Comparison of ENCODE assay signal across 9 mouse cellular contexts in genomic region chr17:35914975-35915374, GRCm38 (mm10). TPM values are rescaled to one million over a fixed set of nuclear protein-coding genes. Genes with fewer than 3 reads are reported as not detected.
DNase-seq lines count a peak whose midpoint lies in the region; ATAC-seq and TF ChIP-seq lines count a peak whose summit lies in the region.
"Had no signal": no experiment of that assay in that cellular context is flagged by ENCODE, and none has a peak within 500 bp of the region (broad histone marks: within the 10 kb centered on the region; RNA-seq: fewer than 3 reads in every experiment).

No protein-coding gene starts in this region.

- H3K9ac ChIP-seq in hindbrain, postnatal 0 days (replicated peaks; ENCODE audit: low read length): no peak overlapping the region
- no peak overlapping the region for H3K9ac ChIP-seq in midbrain, embryonic 15.5 days

- TF ChIP-seq POLR2A in kidney, adult 2 months (IDR thresholded peaks at IDR 0.05; ENCODE audit: low read depth, low read length): no peak

- peak overlapping the region; percentile 90; the same call in 1 of the 2 replicates for H3K4me2 ChIP-seq in hindbrain, postnatal 0 days (ENCODE audit: low read depth, low read length)
- H3K4me2 ChIP-seq in midbrain, embryonic 15.5 days: peak overlapping the region; percentile 61; the same call in 1 of the 2 replicates

- 80% methylated on average over 6 of the region's 6 CpGs for WGBS in kidney, adult 2 months
- 82% methylated on average over 6 of the region's 6 CpGs for WGBS in hindbrain, postnatal 0 days
- WGBS in midbrain, embryonic 15.5 days: 88% methylated on average over 6 of the region's 6 CpGs

- no peak for DNase-seq in kidney, adult 2 months
- no peak for DNase-seq in kidney, adult 11 months
- peak; percentile 43 for DNase-seq in MN1 (ENCODE audit: low spot score)
- DNase-seq in hindbrain, postnatal 0 days (ENCODE audit: low spot score): no peak
- no peak for DNase-seq in thymus, postnatal 14 days
- DNase-seq in gastrocnemius, adult 18-20 months (ENCODE audit: low spot score): no peak
- DNase-seq in cerebellum, postnatal 10 days: no peak
- DNase-seq: thymus, postnatal 36 days had no signal

- ATAC-seq in hindbrain, postnatal 0 days: no peak
- ATAC-seq in midbrain, embryonic 15.5 days (replicated peaks): no peak

- no peaks in the 10 kb centered on the region for H3K9me3 ChIP-seq in hindbrain, postnatal 0 days (ENCODE audit: low read length)
- no peaks in the 10 kb centered on the region for H3K9me3 ChIP-seq in midbrain, embryonic 15.5 days

- H3K27me3 ChIP-seq in kidney, adult 2 months (replicated peaks; ENCODE audit: control insufficient read depth, insufficient read depth, low read length): no peaks in the 10 kb centered on the region
- H3K27me3 ChIP-seq in hindbrain, postnatal 0 days (ENCODE audit: insufficient read depth, low read length): no peaks in the 10 kb centered on the region
- H3K27me3 ChIP-seq in midbrain, embryonic 15.5 days (replicated peaks): no peaks in the 10 kb centered on the region

- TF ChIP-seq CTCF in kidney, adult 2 months (conservative IDR thresholded peaks at IDR 0.05; ENCODE audit: insufficient read depth, insufficient read length, low read depth, low read length): 0 out of 2 replicates have a peak, but pooled peaks have one; percentile 9
- no peak; the same call in 1 of the 2 replicates for TF ChIP-seq CTCF in hindbrain, postnatal 0 days (IDR thresholded peaks at IDR 0.05; ENCODE audit: low read depth)

- H3K4me1 ChIP-seq in kidney, adult 2 months (ENCODE audit: control insufficient read depth, insufficient read depth, low read length): peaks cover 7% of the 10 kb centered on the region; the same call in 1 of the 2 replicates
- peaks cover 9% of the 10 kb centered on the region for H3K4me1 ChIP-seq in hindbrain, postnatal 0 days (ENCODE audit: insufficient read depth, low read length)
- H3K4me1 ChIP-seq in midbrain, embryonic 15.5 days: peaks cover 21% of the 10 kb centered on the region

- H3K27ac ChIP-seq in kidney, adult 2 months (ENCODE audit: insufficient read depth, low read depth, low read length): no peak overlapping the region
- no peak overlapping the region for H3K27ac ChIP-seq in hindbrain, postnatal 0 days
- no peak overlapping the region for H3K27ac ChIP-seq in midbrain, embryonic 15.5 days

- H3K36me3 ChIP-seq in kidney, adult 2 months (ENCODE audit: control insufficient read depth, insufficient read depth, low read length): peaks cover 11% of the 10 kb centered on the region
- peaks cover 13% of the 10 kb centered on the region; the same call in 1 of the 2 replicates for H3K36me3 ChIP-seq in hindbrain, postnatal 0 days (ENCODE audit: insufficient read depth, low read length)
- 0 out of 2 replicates have a peak, but pooled peaks cover 5% of the 10 kb centered on the region for H3K36me3 ChIP-seq in midbrain, embryonic 15.5 days (replicated peaks)

- H3K4me3 ChIP-seq in kidney, adult 2 months (ENCODE audit: insufficient read depth, low read depth, low read length): no peak overlapping the region
- no peak overlapping the region for H3K4me3 ChIP-seq in hindbrain, postnatal 0 days (ENCODE audit: low read length)
- peak overlapping the region; percentile 57; the same call in 1 of the 2 replicates for H3K4me3 ChIP-seq in midbrain, embryonic 15.5 days

RNA-seq across cellular contexts. Expression of gene Mrps18b, which starts 1.2 kb away (rescaled TPM):
- polyA plus RNA-seq in kidney, adult 2 months (2012; rRNA removed): 91.4 and 94.1 TPM in 2 replicates
- total RNA-seq in hindbrain, postnatal 0 days (2014; rRNA removed): 42.9 and 45.9 TPM in 2 replicates
- 66.6 and 72.2 TPM in 2 replicates for polyA plus RNA-seq in hindbrain, postnatal 0 days (2015; fragmentation: Nextera tagmentation; extraction: Ambion mirVana)
- 49.3 and 54.2 TPM in 2 replicates for polyA plus RNA-seq in midbrain, embryonic 15.5 days (2015; fragmentation: Nextera tagmentation; extraction: Ambion mirVana)
- 10 to 100 TPM; 61.6 to 62.4 TPM for total RNA-seq in gastrocnemius, adult 18-20 months (2021)

RNA-seq across cellular contexts. Expression of gene Ppp1r10, which starts 1.3 kb away (rescaled TPM):
- polyA plus RNA-seq in kidney, adult 2 months (2012; rRNA removed): 24.3 and 26.6 TPM in 2 replicates
- total RNA-seq in hindbrain, postnatal 0 days (2014; rRNA removed): 37.5 and 44.0 TPM in 2 replicates
- polyA plus RNA-seq in hindbrain, postnatal 0 days (2015; fragmentation: Nextera tagmentation; extraction: Ambion mirVana): 20.3 and 22.5 TPM in 2 replicates
- 47.1 and 47.8 TPM in 2 replicates for polyA plus RNA-seq in midbrain, embryonic 15.5 days (2015; fragmentation: Nextera tagmentation; extraction: Ambion mirVana)
- total RNA-seq in gastrocnemius, adult 18-20 months (2021): 10 to 100 TPM; 23.2 to 43.9 TPM

RNA-seq across cellular contexts. Expression of gene Atat1, which starts 5.1 kb away (rescaled TPM):
- polyA plus RNA-seq in kidney, adult 2 months (2012; rRNA removed): 42.9 and 54.6 TPM in 2 replicates
- 163 and 169 TPM in 2 replicates for total RNA-seq in hindbrain, postnatal 0 days (2014; rRNA removed)
- 222 and 225 TPM in 2 replicates for polyA plus RNA-seq in hindbrain, postnatal 0 days (2015; fragmentation: Nextera tagmentation; extraction: Ambion mirVana)
- 482 and 507 TPM in 2 replicates for polyA plus RNA-seq in midbrain, embryonic 15.5 days (2015; fragmentation: Nextera tagmentation; extraction: Ambion mirVana)
- 1 to 10 TPM; 3.9 to 4.8 TPM for total RNA-seq in gastrocnemius, adult 18-20 months (2021)

RNA-seq across cellular contexts. Expression of gene 2310061I04Rik, which starts 17.7 kb away (rescaled TPM):
- 118 and 132 TPM in 2 replicates for polyA plus RNA-seq in kidney, adult 2 months (2012; rRNA removed)
- 39.8 and 49.2 TPM in 2 replicates for total RNA-seq in hindbrain, postnatal 0 days (2014; rRNA removed)
- polyA plus RNA-seq in hindbrain, postnatal 0 days (2015; fragmentation: Nextera tagmentation; extraction: Ambion mirVana): 69.0 and 74.3 TPM in 2 replicates
- 68.2 and 72.8 TPM in 2 replicates for polyA plus RNA-seq in midbrain, embryonic 15.5 days (2015; fragmentation: Nextera tagmentation; extraction: Ambion mirVana)
- total RNA-seq in gastrocnemius, adult 18-20 months (2021): 10 to 100 TPM; 78.6 to 79.3 TPM

RNA-seq across cellular contexts. Expression of gene Dhx16, which starts 35.4 kb away (rescaled TPM):
- polyA plus RNA-seq in kidney, adult 2 months (2012; rRNA removed): 50.1 and 65.0 TPM in 2 replicates
- total RNA-seq in hindbrain, postnatal 0 days (2014; rRNA removed): 31.3 and 33.2 TPM in 2 replicates
- polyA plus RNA-seq in hindbrain, postnatal 0 days (2015; fragmentation: Nextera tagmentation; extraction: Ambion mirVana): 22.9 and 23.1 TPM in 2 replicates
- 36.3 and 40.4 TPM in 2 replicates for polyA plus RNA-seq in midbrain, embryonic 15.5 days (2015; fragmentation: Nextera tagmentation; extraction: Ambion mirVana)
- total RNA-seq in gastrocnemius, adult 18-20 months (2021): 10 to 100 TPM; 11.7 to 14.1 TPM
